Mouse (Mus musculus) urinary bladder, adult 2 months (tissue): ENCODE data around the gene Megf11. TPM values are rescaled to one million over a fixed set of nuclear protein-coding genes. Genes with fewer than 3 reads are reported as not detected.
A peak's percentile ranks its signal among the peaks of the same experiment; 100 is the strongest.

Experiments
- DNase-seq: peaks from one replicate; pipeline ENCODE4 v3.0.0; 2022; ENCODE audit warnings: low spot score
- polyA plus RNA-seq: library from polyadenylated mRNA; depleted of rRNA; stranded (reverse); fragments of >200 nt; gene quantifications from 2 replicates; pipeline ENCODE4 v1.2.3, GENCODE M21; 2012; rRNA removed

Gene Megf11
- polyA plus RNA-seq = 0.17 and 0.22 TPM in 2 replicates

- no peak for DNase-seq
Measured at GRCm38 (mm10) chr9:64385511-64386465, at the start of gene Megf11. Megf11 (plus strand) TSS chr9:64385626.

- DNase-seq = no peak
Measured at GRCm38 (mm10) chr9:64335825-64336224, 49.6 kb upstream of the Megf11 start.

GRCm38 (mm10) chr9:64339361-64339760 lies 46.1 kb upstream of the Megf11 start:
- DNase-seq = no peak

GRCm38 (mm10) chr9:64340351-64341253 lies 44.8 kb upstream of the Megf11 start:
- DNase-seq = peak; percentile 80

- DNase-seq = no peak
Measured at GRCm38 (mm10) chr9:64341254-64341566, 44.2 kb upstream of the Megf11 start, which contains the start of gene Dis3l. Dis3l (minus strand) TSS chr9:64341288.

GRCm38 (mm10) chr9:64341671-64342070 lies 43.8 kb upstream of the Megf11 start:
- no peak for DNase-seq

GRCm38 (mm10) chr9:64343656-64344055 lies 41.8 kb upstream of the Megf11 start:
- no peak for DNase-seq

GRCm38 (mm10) chr9:64345931-64346330 lies 39.5 kb upstream of the Megf11 start:
- DNase-seq = no peak

GRCm38 (mm10) chr9:64347377-64347776 lies 38.0 kb upstream of the Megf11 start:
- no peak for DNase-seq

GRCm38 (mm10) chr9:64349490-64349889 lies 35.9 kb upstream of the Megf11 start:
- no peak for DNase-seq

GRCm38 (mm10) chr9:64351191-64351590 lies 34.2 kb upstream of the Megf11 start:
- DNase-seq = no peak

GRCm38 (mm10) chr9:64355627-64356026 lies 29.8 kb upstream of the Megf11 start:
- no peak for DNase-seq

- DNase-seq = no peak
Measured at GRCm38 (mm10) chr9:64361231-64361950, 24.0 kb upstream of the Megf11 start.

GRCm38 (mm10) chr9:64369871-64370270 lies 15.6 kb upstream of the Megf11 start:
- DNase-seq = no peak

GRCm38 (mm10) chr9:64371305-64371819 lies 14.1 kb upstream of the Megf11 start:
- no peak for DNase-seq

GRCm38 (mm10) chr9:64376380-64376779 lies 9.0 kb upstream of the Megf11 start:
- no peak for DNase-seq

- DNase-seq = no peak
Measured at GRCm38 (mm10) chr9:64383021-64383788, 2.2 kb upstream of the Megf11 start.

GRCm38 (mm10) chr9:64386466-64387211 lies 1.2 kb downstream of the Megf11 start:
- DNase-seq = no peak

- no peak for DNase-seq
Measured at GRCm38 (mm10) chr9:64389576-64390292, 4.3 kb downstream of the Megf11 start.
